Mouse (Mus musculus): Measurements from ENCODE around the gene Nek8.

GRCm38 (mm10) chr11:78155674-78156073 is 20.8 kb downstream of the Nek8 start:
- no peak for TF ChIP-seq CTCF (IDR thresholded peaks at IDR 0.05; ENCODE audit: low read depth)
- TF ChIP-seq EP300 (IDR thresholded peaks at IDR 0.05; ENCODE audit: low read depth): no peak
